Mouse (Mus musculus) myocyte (in vitro differentiated cells): ENCODE data around the gene Muc16.

Source experiments
- E2F4 ChIP-seq: IDR thresholded peaks from one replicate; pipeline ENCODE4 v1.6.1; 2011; ENCODE audit warnings: mild to moderate bottlenecking, control low read depth, moderate library complexity; ENCODE audit not compliant: insufficient read depth
- MAX ChIP-seq: IDR thresholded peaks from one replicate; pipeline ENCODE4 v1.6.1; 2011; ENCODE audit warnings: low read depth, mild to moderate bottlenecking, control low read depth
- POLR2A ChIP-seq: IDR thresholded peaks from one replicate; pipeline ENCODE4 v1.6.1; 2011; ENCODE audit warnings: low read depth, mild to moderate bottlenecking, control low read depth, moderate library complexity; ENCODE audit not compliant: insufficient read length
- REST ChIP-seq: IDR thresholded peaks from one replicate; pipeline ENCODE4 v1.6.1; 2011; ENCODE audit warnings: mild to moderate bottlenecking, control low read depth, moderate library complexity; ENCODE audit not compliant: insufficient read depth, insufficient read length
- TCF12 ChIP-seq: IDR thresholded peaks from one replicate; pipeline ENCODE4 v1.6.1; 2011; ENCODE audit warnings: mild to moderate bottlenecking, control low read depth; ENCODE audit not compliant: poor library complexity, insufficient read depth, severe bottlenecking
- USF1 ChIP-seq: IDR thresholded peaks from one replicate; pipeline ENCODE4 v1.6.1; 2011; ENCODE audit warnings: low read depth, mild to moderate bottlenecking, control low read depth, moderate library complexity

GRCm38 (mm10) chr9:18721011-18721410, 46.7 kb upstream of the Muc16 start:
- TF ChIP-seq TCF12 (no peak), POLR2A (no peak), MAX (no peak), E2F4 (no peak), REST (no peak), USF1 (no peak)
